Mouse (Mus musculus): Measurements from ENCODE around the gene AU040320. TPM values are rescaled to one million over a fixed set of nuclear protein-coding genes. Genes with fewer than 3 reads are reported as not detected.

Gene AU040320
- polyA plus RNA-seq, 1 experiment from 2014 or later: 28.1 TPM

DNA sequence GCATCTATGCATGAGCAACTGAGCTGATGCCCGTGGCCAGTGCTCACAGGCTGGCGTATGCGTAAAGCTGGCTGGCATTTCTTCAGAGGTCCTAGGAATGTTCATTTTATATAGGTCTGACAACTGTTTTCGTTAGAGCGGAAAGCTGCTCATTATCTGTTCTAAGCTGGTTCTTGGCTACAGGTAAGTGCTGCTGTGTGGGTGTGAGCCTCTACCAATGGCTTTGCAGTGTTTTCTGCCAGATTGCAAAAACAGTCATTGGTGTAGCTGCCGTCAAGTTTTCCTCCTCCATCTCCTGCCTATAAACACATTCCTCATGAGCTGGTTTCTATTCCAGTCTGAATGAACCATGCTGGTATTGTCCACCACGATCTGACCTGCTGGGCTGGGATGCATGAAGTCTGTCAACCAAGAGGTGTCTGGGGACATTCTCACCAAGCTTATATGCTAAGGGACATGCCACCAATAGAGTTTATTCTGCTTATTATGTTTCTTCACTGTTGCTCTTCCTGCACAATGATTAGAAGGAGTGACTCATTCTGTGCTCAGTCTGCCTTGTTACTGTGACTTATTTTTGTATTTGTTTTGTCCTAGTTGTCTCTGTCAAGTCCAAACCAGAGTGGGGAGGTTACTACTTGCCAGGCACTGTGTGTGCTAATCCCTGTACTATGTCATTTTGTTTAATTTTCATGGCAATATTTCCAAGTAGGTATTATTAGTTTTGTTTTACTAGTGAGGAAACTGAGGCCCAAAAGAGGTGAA, 39.2 kb downstream of the AU040320 start:
- ATAC-seq (ENCODE audit: low FRiP score) (no peak), DNase-seq (ENCODE audit: low spot score) (no peak)
- Histone ChIP-seq H3K9me3 (ENCODE audit: control insufficient read depth, low read length) (no peaks in the 10 kb centered on the region), H3K4me2 (replicated peaks; ENCODE audit: low read depth, low read length) (no peak overlapping the region), H3K4me1 (replicated peaks; ENCODE audit: control insufficient read depth, insufficient read depth, low read length) (no peaks in the 10 kb centered on the region), H3K27ac (ENCODE audit: low read depth, low read length) (no peak overlapping the region), H3K27me3 (ENCODE audit: control insufficient read depth, insufficient read depth, low read length) (no peaks in the 10 kb centered on the region), H3K36me3 (ENCODE audit: control insufficient read depth, insufficient read depth, low read length) (no peaks in the 10 kb centered on the region), H3K9ac (ENCODE audit: low read depth, low read length) (no peak overlapping the region), H3K4me3 (ENCODE audit: low read depth, low read length) (no peak overlapping the region)
- 92% methylated on average over 7 of the region's 7 CpGs for WGBS

DNA sequence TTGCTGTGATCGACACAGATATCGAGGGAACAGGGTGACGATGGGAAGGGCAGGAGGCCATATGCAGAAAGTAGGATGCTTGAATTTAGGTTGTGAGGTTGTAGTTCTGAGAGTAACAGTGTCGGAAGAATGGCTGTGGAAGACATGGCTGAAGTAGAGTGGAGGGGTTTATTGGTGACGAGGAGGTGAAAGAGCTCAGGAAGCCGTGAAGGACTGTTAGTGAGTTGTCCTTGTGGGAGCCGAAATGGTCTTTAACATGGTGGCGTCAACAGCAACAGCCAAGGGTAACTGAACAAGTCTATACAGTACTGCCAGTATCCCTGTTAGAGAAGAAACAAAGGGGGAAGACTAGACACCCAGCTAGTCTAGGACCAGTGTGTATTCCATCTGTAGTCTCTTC, 48.8 kb downstream of the AU040320 start:
- Histone ChIP-seq H3K27me3 (ENCODE audit: control insufficient read depth, insufficient read depth, low read length) (no peaks in the 10 kb centered on the region), H3K9ac (ENCODE audit: low read depth, low read length) (no peak overlapping the region), H3K4me2 (replicated peaks; ENCODE audit: low read depth, low read length) (no peak overlapping the region), H3K4me1 (replicated peaks; ENCODE audit: control insufficient read depth, insufficient read depth, low read length) (no peaks in the 10 kb centered on the region), H3K4me3 (ENCODE audit: low read depth, low read length) (no peak overlapping the region), H3K27ac (ENCODE audit: low read depth, low read length) (no peak overlapping the region), H3K9me3 (ENCODE audit: control insufficient read depth, low read length) (no peaks in the 10 kb centered on the region), H3K36me3 (ENCODE audit: control insufficient read depth, insufficient read depth, low read length) (no peaks in the 10 kb centered on the region)
- no peak for DNase-seq (ENCODE audit: low spot score)
- ATAC-seq (ENCODE audit: low FRiP score): no peak
- 94% methylated on average over 8 of the region's 8 CpGs for WGBS

DNA sequence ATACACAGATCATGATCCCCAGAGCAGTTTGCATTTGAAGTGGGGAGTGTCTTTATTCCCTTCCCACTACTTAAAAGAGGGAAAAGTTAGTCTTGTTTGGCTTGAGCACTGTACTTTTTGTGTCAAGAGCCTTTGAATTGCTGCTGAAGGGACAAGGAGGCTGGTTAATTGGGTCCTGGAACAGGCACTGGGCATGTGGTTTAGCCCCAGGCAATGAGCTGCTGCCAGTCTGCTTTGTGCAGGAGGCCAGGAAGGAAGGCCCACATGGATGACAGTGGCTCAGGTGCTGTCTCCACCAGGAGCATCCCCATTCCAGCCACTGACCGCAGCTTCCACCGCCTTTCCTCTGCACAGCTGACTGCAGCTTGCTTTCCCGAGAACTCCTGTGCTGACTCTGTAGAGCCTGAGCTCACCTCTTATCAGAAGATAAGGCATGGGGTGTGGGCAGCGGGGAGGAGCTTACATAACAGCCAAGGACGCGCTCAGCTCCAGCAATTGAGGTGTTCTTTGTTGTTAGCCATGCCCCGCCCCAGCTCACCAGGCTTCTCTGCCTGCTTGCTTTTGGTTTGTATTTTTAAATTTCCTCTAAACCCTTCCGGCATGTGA, 50.0 kb downstream of the AU040320 start:
- Histone ChIP-seq H3K4me2 (replicated peaks; ENCODE audit: low read depth, low read length) (no peak overlapping the region), H3K9me3 (ENCODE audit: control insufficient read depth, low read length) (no peaks in the 10 kb centered on the region), H3K27ac (ENCODE audit: low read depth, low read length) (no peak overlapping the region), H3K36me3 (ENCODE audit: control insufficient read depth, insufficient read depth, low read length) (no peaks in the 10 kb centered on the region), H3K27me3 (ENCODE audit: control insufficient read depth, insufficient read depth, low read length) (no peaks in the 10 kb centered on the region), H3K4me1 (replicated peaks; ENCODE audit: control insufficient read depth, insufficient read depth, low read length) (no peaks in the 10 kb centered on the region), H3K9ac (ENCODE audit: low read depth, low read length) (no peak overlapping the region), H3K4me3 (ENCODE audit: low read depth, low read length) (no peak overlapping the region)
- WGBS: 49% methylated on average over 8 of the region's 8 CpGs
- ATAC-seq (ENCODE audit: low FRiP score) (no peak), DNase-seq (ENCODE audit: low spot score) (no peak)

DNA sequence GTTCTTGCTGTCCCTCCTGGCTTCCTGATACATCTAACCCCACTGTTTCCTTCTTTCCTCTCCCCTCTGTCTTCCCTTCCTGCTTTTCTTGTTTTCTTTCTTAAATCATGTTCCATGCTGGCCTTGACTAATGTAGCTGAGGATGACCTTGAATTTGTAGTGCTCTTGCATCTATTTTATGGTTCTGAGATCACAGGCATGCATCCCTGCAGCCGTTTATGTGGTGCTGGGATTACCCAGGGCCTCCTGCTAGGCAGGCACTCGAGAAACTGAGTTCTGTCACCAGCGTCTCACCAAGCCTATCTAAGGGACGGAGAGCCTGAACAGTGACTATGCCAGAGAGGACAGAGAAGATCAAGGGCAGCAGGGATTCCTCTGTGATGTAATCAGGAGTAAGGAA, 52.4 kb downstream of the AU040320 start:
- ATAC-seq (ENCODE audit: low FRiP score) (no peak), DNase-seq (ENCODE audit: low spot score) (no peak)
- Histone ChIP-seq H3K4me1 (replicated peaks; ENCODE audit: control insufficient read depth, insufficient read depth, low read length) (no peaks in the 10 kb centered on the region), H3K27ac (ENCODE audit: low read depth, low read length) (no peak overlapping the region), H3K27me3 (ENCODE audit: control insufficient read depth, insufficient read depth, low read length) (no peaks in the 10 kb centered on the region), H3K4me2 (replicated peaks; ENCODE audit: low read depth, low read length) (no peak overlapping the region), H3K36me3 (ENCODE audit: control insufficient read depth, insufficient read depth, low read length) (no peaks in the 10 kb centered on the region), H3K4me3 (ENCODE audit: low read depth, low read length) (no peak overlapping the region), H3K9me3 (ENCODE audit: control insufficient read depth, low read length) (no peaks in the 10 kb centered on the region), H3K9ac (ENCODE audit: low read depth, low read length) (no peak overlapping the region)
- 65% methylated on average over 4 of the region's 4 CpGs for WGBS

DNA sequence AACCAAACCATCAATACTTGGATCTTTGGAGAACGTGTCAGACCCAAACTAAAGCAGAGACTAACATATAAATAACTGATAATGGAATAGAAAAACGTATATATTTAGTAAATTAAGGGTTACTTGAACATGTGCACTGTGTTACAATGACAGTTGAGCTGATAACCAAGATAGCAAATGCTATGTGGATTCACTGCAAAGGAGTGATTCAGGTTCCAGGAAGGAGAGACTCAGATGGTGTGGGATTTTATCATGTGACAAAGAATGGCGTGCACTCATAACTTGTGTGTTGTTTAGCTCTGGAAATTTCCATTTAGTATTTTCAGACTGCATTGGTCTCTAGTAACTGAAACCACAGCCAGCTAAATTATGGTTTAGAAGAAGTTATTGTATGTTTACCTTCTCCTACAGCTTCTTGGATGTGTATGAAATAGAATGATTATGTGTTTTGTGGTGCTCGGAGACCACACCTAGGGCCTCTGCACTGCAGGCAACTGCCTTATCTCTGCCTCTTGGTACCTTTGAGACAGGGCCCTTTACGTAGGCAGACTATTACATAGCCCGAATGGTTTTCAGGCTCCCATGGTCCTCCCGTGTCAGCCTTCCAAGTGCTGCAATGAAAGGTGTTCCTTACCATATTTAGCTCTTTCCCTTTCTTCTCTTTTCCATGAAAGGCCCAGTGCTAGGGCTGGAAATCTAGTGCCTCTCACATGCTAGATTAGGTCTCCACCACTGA, 53.5 kb downstream of the AU040320 start:
- H3K9me3 ChIP-seq (ENCODE audit: control insufficient read depth, low read length): no peaks in the 10 kb centered on the region
- no peak overlapping the region for H3K4me3 ChIP-seq (ENCODE audit: low read depth, low read length)
- H3K4me1 ChIP-seq (replicated peaks; ENCODE audit: control insufficient read depth, insufficient read depth, low read length): no peaks in the 10 kb centered on the region

DNA sequence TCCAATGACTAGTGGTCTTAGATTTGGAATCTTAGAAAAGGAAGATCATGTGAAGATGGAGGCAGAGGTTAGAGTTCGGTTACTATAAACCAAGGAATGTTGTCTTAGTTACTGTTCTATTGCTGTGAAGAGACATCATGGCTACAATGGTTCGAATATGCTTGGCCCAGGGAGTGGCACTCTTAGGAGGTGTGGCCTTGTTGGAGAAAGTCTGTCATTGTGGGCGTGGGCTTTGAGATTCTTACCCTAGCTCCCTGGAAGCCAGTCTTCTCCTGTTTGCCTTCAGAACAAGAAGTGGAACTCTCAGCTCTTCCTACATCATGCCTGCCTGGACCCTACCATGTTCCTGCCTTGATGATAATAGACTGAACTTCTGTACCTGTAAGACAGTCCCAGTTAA, 57.2 kb downstream of the AU040320 start:
- Histone ChIP-seq H3K9ac (ENCODE audit: low read depth, low read length) (no peak overlapping the region), H3K27me3 (ENCODE audit: control insufficient read depth, insufficient read depth, low read length) (no peaks in the 10 kb centered on the region), H3K36me3 (ENCODE audit: control insufficient read depth, insufficient read depth, low read length) (no peaks in the 10 kb centered on the region), H3K9me3 (ENCODE audit: control insufficient read depth, low read length) (no peaks in the 10 kb centered on the region), H3K4me3 (ENCODE audit: low read depth, low read length) (no peak overlapping the region), H3K4me2 (replicated peaks; ENCODE audit: low read depth, low read length) (no peak overlapping the region), H3K4me1 (replicated peaks; ENCODE audit: control insufficient read depth, insufficient read depth, low read length) (no peaks in the 10 kb centered on the region), H3K27ac (ENCODE audit: low read depth, low read length) (no peak overlapping the region)
- ATAC-seq (ENCODE audit: low FRiP score): no peak
- DNase-seq (ENCODE audit: low spot score): no peak
- WGBS: 87% methylated on average over 3 of the region's 3 CpGs

More for the DNA sequence above, 53.5 kb downstream of the AU040320 start:
- WGBS: 94% methylated on average over 7 of the region's 7 CpGs
- H3K27ac ChIP-seq (ENCODE audit: low read depth, low read length): no peak overlapping the region
- no peak for DNase-seq (ENCODE audit: low spot score)
- H3K9ac ChIP-seq (ENCODE audit: low read depth, low read length): no peak overlapping the region
- no peak overlapping the region for H3K4me2 ChIP-seq (replicated peaks; ENCODE audit: low read depth, low read length)
- H3K36me3 ChIP-seq (ENCODE audit: control insufficient read depth, insufficient read depth, low read length): no peaks in the 10 kb centered on the region
- no peaks in the 10 kb centered on the region for H3K27me3 ChIP-seq (ENCODE audit: control insufficient read depth, insufficient read depth, low read length)
- ATAC-seq (ENCODE audit: low FRiP score): no peak

DNA sequence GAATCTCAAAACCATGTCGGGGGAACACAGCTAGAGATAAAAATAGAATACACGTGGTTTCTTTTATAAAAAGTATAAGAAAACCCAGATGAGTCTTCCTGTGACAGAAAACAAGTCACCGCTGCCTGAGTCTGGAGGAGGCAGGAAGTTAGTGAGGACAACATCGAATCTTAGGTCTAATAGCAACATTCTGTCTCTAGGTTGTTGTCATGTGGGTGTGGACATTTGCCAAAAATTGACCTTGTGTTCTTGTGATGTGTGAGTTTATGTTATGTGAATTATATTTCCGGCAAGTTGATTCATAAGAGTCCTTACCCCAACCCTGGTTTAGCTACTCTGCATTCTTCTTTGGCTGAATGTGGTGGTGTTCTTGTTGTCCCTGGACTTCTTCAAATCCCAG, 59.9 kb downstream of the AU040320 start:
- Histone ChIP-seq H3K4me2 (replicated peaks; ENCODE audit: low read depth, low read length) (no peak overlapping the region), H3K9ac (ENCODE audit: low read depth, low read length) (no peak overlapping the region), H3K4me3 (ENCODE audit: low read depth, low read length) (no peak overlapping the region), H3K9me3 (ENCODE audit: control insufficient read depth, low read length) (no peaks in the 10 kb centered on the region), H3K27ac (ENCODE audit: low read depth, low read length) (no peak overlapping the region), H3K27me3 (ENCODE audit: control insufficient read depth, insufficient read depth, low read length) (no peaks in the 10 kb centered on the region), H3K4me1 (replicated peaks; ENCODE audit: control insufficient read depth, insufficient read depth, low read length) (no peaks in the 10 kb centered on the region), H3K36me3 (ENCODE audit: control insufficient read depth, insufficient read depth, low read length) (no peaks in the 10 kb centered on the region)
- DNase-seq (ENCODE audit: low spot score) (no peak), ATAC-seq (ENCODE audit: low FRiP score) (no peak)
- WGBS: 92% methylated on average over 5 of the region's 5 CpGs

DNA sequence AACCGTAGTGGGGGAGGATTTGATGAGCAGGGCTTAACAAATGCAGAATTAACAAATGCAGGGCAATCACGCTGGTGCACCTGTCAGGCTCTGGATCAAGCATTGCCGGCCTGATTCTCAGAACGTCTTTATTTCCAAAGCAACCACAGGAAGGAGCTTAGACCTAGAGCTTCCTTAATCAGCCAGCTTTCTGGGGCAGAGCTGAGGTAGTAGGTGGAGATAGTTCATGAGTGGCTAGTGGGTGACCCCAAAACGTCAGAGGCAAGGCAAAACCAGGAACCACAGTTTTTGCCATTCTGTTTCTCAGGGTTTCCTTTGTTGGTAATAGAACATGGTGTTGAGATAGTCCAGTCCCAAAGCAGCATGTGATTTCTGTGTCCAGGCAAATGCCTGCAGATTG, 61.5 kb downstream of the AU040320 start:
- Histone ChIP-seq H3K4me3 (ENCODE audit: low read depth, low read length) (no peak overlapping the region), H3K9me3 (ENCODE audit: control insufficient read depth, low read length) (no peaks in the 10 kb centered on the region), H3K27ac (ENCODE audit: low read depth, low read length) (no peak overlapping the region), H3K36me3 (ENCODE audit: control insufficient read depth, insufficient read depth, low read length) (no peaks in the 10 kb centered on the region), H3K9ac (ENCODE audit: low read depth, low read length) (no peak overlapping the region), H3K4me1 (replicated peaks; ENCODE audit: control insufficient read depth, insufficient read depth, low read length) (no peaks in the 10 kb centered on the region), H3K4me2 (replicated peaks; ENCODE audit: low read depth, low read length) (no peak overlapping the region), H3K27me3 (ENCODE audit: control insufficient read depth, insufficient read depth, low read length) (no peaks in the 10 kb centered on the region)
- ATAC-seq (ENCODE audit: low FRiP score) (no peak), DNase-seq (ENCODE audit: low spot score) (no peak)
- WGBS: 81% methylated on average over 5 of the region's 5 CpGs

All from hindbrain, embryonic 11.5 days (tissue).